Mouse (Mus musculus) neural tube, embryonic 14.5 days (tissue): ENCODE results near the gene Fbf1. TPM values are rescaled to one million over a fixed set of nuclear protein-coding genes. Genes with fewer than 3 reads are reported as not detected.

Source experiments
- ATAC-seq: fragments of 200-750 bp; cut with Nextera tagmentation; 2 replicates; pipeline ENCODE4 v1.8.0; 2017; ENCODE audit warnings: low read depth, mild to moderate bottlenecking, moderate TSS enrichment, moderate library complexity
- H3K27ac ChIP-seq: fragments of 300-500 bp; sonication (generic); 2 replicates; pipeline ENCODE4 v1.5.1; 2014; ENCODE audit warnings: low read depth, mild to moderate bottlenecking, control low read depth, low read length, moderate library complexity, mixed read lengths
- H3K27me3 ChIP-seq: fragments of 300-500 bp; sonication (generic); 2 replicates; pipeline ENCODE4 v1.6.1; 2014; ENCODE audit warnings: low read length; ENCODE audit not compliant: control insufficient read depth, insufficient read depth
- H3K36me3 ChIP-seq: fragments of 300-500 bp; sonication (generic); 2 replicates; pipeline ENCODE4 v1.6.1; 2014; ENCODE audit warnings: low read length, mixed read lengths; ENCODE audit not compliant: control insufficient read depth, insufficient read depth
- H3K4me1 ChIP-seq: fragments of 300-500 bp; sonication (generic); 2 replicates; pipeline ENCODE4 v1.6.1; 2014; ENCODE audit warnings: low read length; ENCODE audit not compliant: control insufficient read depth, insufficient read depth
- H3K4me2 ChIP-seq: fragments of 300-500 bp; sonication (generic); 2 replicates; pipeline ENCODE4 v1.6.1; 2014; ENCODE audit warnings: mild to moderate bottlenecking, low read depth, low read length, control low read depth
- H3K4me3 ChIP-seq: fragments of 300-500 bp; sonication (generic); 2 replicates; pipeline ENCODE4 v1.5.1; 2014; ENCODE audit warnings: low read depth, low read length, control low read depth, mixed read lengths
- H3K9ac ChIP-seq: fragments of 300-500 bp; sonication (generic); replicated peaks from 2 replicates; pipeline ENCODE4 v1.6.1; 2014; ENCODE audit warnings: low read depth, mild to moderate bottlenecking, control low read depth, low read length, mixed read lengths
- H3K9me3 ChIP-seq: fragments of 300-500 bp; sonication (generic); 2 replicates; pipeline ENCODE4 v1.6.1; 2016; ENCODE audit warnings: low read length; ENCODE audit not compliant: control insufficient read depth
- WGBS: fragments of 180-500 bp; shearing (Covaris S2); extraction: QIAGEN DNeasy Blood & Tissue Kit; methylation state at CpG from one replicate; pipeline ENCODE4 v1.1.7; 2014; 5-methylcytosine and 5-hydroxymethylcytosine counted together
- polyA plus RNA-seq: library from polyadenylated mRNA; unstranded; fragments of >200 nt; fragmentation: Nextera tagmentation; extraction: Ambion mirVana; gene quantifications from 2 replicates; pipeline ENCODE4 v1.2.1, GENCODE M21; 2014

Gene Fbf1
- polyA plus RNA-seq, 1 experiment from 2014 or later = 42.2 TPM

GRCm38 (mm10) chr11:116146294-116146985 lies 21.5 kb downstream of the Fbf1 start:
- no peak overlapping the region for H3K9ac ChIP-seq
- no peak overlapping the region for H3K27ac ChIP-seq
- 73% methylated on average over 25 of the region's 25 CpGs for WGBS
- H3K27me3 ChIP-seq = no peaks in the 10 kb centered on the region
- H3K4me1 ChIP-seq = no peaks in the 10 kb centered on the region
- no peak overlapping the region for H3K4me3 ChIP-seq
- H3K9me3 ChIP-seq = no peaks in the 10 kb centered on the region
- H3K4me2 ChIP-seq = no peak overlapping the region
- peaks cover 59% of the 10 kb centered on the region for H3K36me3 ChIP-seq
- no peak for ATAC-seq

GRCm38 (mm10) chr11:116145481-116146293 lies 22.3 kb downstream of the Fbf1 start:
- Histone ChIP-seq H3K9me3 (no peaks in the 10 kb centered on the region), H3K4me1 (no peaks in the 10 kb centered on the region), H3K36me3 (peaks cover 56% of the 10 kb centered on the region), H3K4me2 (no peak overlapping the region), H3K9ac (no peak overlapping the region), H3K4me3 (no peak overlapping the region), H3K27me3 (no peaks in the 10 kb centered on the region), H3K27ac (no peak overlapping the region)
- 63% methylated on average over 17 of the region's 18 CpGs for WGBS
- no peak for ATAC-seq

GRCm38 (mm10) chr11:116143468-116143867 lies 24.5 kb downstream of the Fbf1 start:
- H3K4me1 ChIP-seq = no peaks in the 10 kb centered on the region
- H3K36me3 ChIP-seq = peaks cover 45% of the 10 kb centered on the region
- no peak for ATAC-seq
- no peak overlapping the region for H3K4me3 ChIP-seq
- WGBS = 94% methylated on average over 3 of the region's 3 CpGs
- H3K4me2 ChIP-seq = no peak overlapping the region
- H3K9me3 ChIP-seq = no peaks in the 10 kb centered on the region
- H3K27me3 ChIP-seq = no peaks in the 10 kb centered on the region
- H3K9ac ChIP-seq = no peak overlapping the region
- H3K27ac ChIP-seq = no peak overlapping the region

- Histone ChIP-seq H3K36me3 (peaks cover 35% of the 10 kb centered on the region), H3K9ac (no peak overlapping the region), H3K27me3 (no peaks in the 10 kb centered on the region), H3K27ac (no peak overlapping the region), H3K4me2 (no peak overlapping the region), H3K4me3 (no peak overlapping the region), H3K4me1 (peaks cover 7% of the 10 kb centered on the region; the same call in 1 of the 2 replicates), H3K9me3 (no peaks in the 10 kb centered on the region)
- ATAC-seq = no peak
- WGBS = 74% methylated on average over 10 of the region's 10 CpGs
These were observed 25.6 kb downstream of the Fbf1 start for GRCm38 (mm10) chr11:116142211-116142991.

GRCm38 (mm10) chr11:116138468-116139138 lies 29.4 kb downstream of the Fbf1 start, which contains the start of gene Mrpl38:
Gene Mrpl38 (minus strand): TSS chr11:116138868.
- Histone ChIP-seq H3K9me3 (no peaks in the 10 kb centered on the region), H3K27me3 (no peaks in the 10 kb centered on the region), H3K4me2 (peak within 1 kb of the TSS; percentile 61), H3K4me1 (peaks cover 7% of the 10 kb centered on the region; the same call in 1 of the 2 replicates), H3K9ac (peak within 1 kb of the TSS; percentile 74), H3K27ac (peak within 1 kb of the TSS; percentile 55), H3K4me3 (peak within 1 kb of the TSS; percentile 90), H3K36me3 (peaks cover 23% of the 10 kb centered on the region)
- WGBS = under 1% methylated on average over 59 of the region's 60 CpGs
- peak; percentile 97 for ATAC-seq

- under 1% methylated on average over 20 of the region's 20 CpGs for WGBS
- peak overlapping the region; percentile 61 for H3K4me2 ChIP-seq
- H3K27ac ChIP-seq = peak overlapping the region; percentile 55
- peak overlapping the region; percentile 74 for H3K9ac ChIP-seq
- peaks cover 7% of the 10 kb centered on the region; the same call in 1 of the 2 replicates for H3K4me1 ChIP-seq
- H3K4me3 ChIP-seq = peak overlapping the region; percentile 90
- H3K27me3 ChIP-seq = no peaks in the 10 kb centered on the region
- no peak for ATAC-seq
- peaks cover 23% of the 10 kb centered on the region for H3K36me3 ChIP-seq
- no peaks in the 10 kb centered on the region for H3K9me3 ChIP-seq
These were observed 29.9 kb downstream of the Fbf1 start for GRCm38 (mm10) chr11:116138096-116138467.

- no peak overlapping the region for H3K27ac ChIP-seq
- H3K4me1 ChIP-seq = peaks cover 22% of the 10 kb centered on the region; the same call in 1 of the 2 replicates
- no peaks in the 10 kb centered on the region for H3K27me3 ChIP-seq
- no peak overlapping the region for H3K9ac ChIP-seq
- H3K4me3 ChIP-seq = no peak overlapping the region
- H3K9me3 ChIP-seq = no peaks in the 10 kb centered on the region
- 92% methylated on average over 10 of the region's 10 CpGs for WGBS
- H3K36me3 ChIP-seq = peaks cover 21% of the 10 kb centered on the region; the same call in 1 of the 2 replicates
- no peak overlapping the region for H3K4me2 ChIP-seq
- ATAC-seq = no peak
These were observed 33.8 kb downstream of the Fbf1 start for GRCm38 (mm10) chr11:116134171-116134570.

- 71% methylated on average over 5 of the region's 5 CpGs for WGBS
- H3K4me3 ChIP-seq = no peak overlapping the region
These were observed 34.5 kb downstream of the Fbf1 start for GRCm38 (mm10) chr11:116133497-116133896.

More at GRCm38 (mm10) chr11:116133497-116133896, 34.5 kb downstream of the Fbf1 start:
- H3K27ac ChIP-seq = no peak overlapping the region
- peaks cover 21% of the 10 kb centered on the region; the same call in 1 of the 2 replicates for H3K36me3 ChIP-seq
- H3K4me1 ChIP-seq = peaks cover 22% of the 10 kb centered on the region; the same call in 1 of the 2 replicates
- no peak overlapping the region for H3K9ac ChIP-seq
- no peak for ATAC-seq
- no peaks in the 10 kb centered on the region for H3K27me3 ChIP-seq
- no peaks in the 10 kb centered on the region for H3K9me3 ChIP-seq
- no peak overlapping the region for H3K4me2 ChIP-seq
